Mouse (Mus musculus) cerebellum, postnatal 14 days (tissue): ENCODE measurements at regions not wholly inside any gene's neighbourhood (a gene's known extent, or its start where the extent isn't known, plus 50 kb on each side); places are given as distances from the start of the nearest gene placed in this dataset.
"Not testable (repeated sequence)": the region's sequence is repeated elsewhere in the genome, so short reads cannot be mapped to it uniquely, and the experiment has no call there.

ENCODE experiments used
- DNase-seq, 2 experiments: peaks; one replicate each; pipeline ENCODE4 v3.0.0; 2021; ENCODE audit warnings: mixed read lengths in 2 of 2

DNA sequence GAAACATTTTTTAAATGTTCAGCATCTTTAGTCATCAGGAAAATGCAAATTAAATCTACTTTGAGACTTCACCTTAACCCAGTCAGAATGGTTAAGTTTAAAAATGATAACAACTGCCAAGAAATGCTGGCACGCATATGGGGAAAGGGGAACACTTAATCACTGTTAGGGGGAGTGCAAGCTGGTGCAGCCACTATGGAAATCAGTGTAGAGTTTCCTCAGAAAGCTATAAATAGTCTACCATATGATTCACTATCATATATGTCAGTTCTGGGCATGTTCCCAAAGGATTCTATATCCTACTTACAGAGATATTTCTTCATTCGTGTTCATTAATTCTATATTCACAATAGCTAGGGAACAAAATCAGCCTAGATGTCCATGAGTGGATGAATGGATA lies 61.6 kb upstream of the Tra2b start:
- no peak for DNase-seq

DNA sequence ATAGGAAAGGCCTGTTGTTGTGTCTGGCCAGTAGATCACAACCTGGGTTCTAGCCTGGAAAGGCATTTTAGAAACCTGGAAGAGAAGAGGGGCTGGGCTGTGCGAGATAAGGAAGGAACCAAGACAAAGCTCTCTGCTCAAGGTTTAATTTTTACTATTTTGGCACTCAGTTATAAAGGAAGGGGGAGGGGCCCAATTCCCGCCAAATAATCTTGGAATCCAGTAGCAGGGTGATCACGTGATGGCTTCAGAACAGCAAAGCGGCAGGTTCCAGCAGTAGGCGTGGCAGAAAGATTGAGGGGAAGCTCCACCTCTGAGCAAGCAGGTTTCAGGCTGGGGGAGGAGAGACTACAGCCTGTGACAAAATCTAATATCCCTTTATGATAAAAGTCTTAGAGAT lies 59.4 kb upstream of the Tra2b start:
- DNase-seq = not testable (repeated sequence)

DNA sequence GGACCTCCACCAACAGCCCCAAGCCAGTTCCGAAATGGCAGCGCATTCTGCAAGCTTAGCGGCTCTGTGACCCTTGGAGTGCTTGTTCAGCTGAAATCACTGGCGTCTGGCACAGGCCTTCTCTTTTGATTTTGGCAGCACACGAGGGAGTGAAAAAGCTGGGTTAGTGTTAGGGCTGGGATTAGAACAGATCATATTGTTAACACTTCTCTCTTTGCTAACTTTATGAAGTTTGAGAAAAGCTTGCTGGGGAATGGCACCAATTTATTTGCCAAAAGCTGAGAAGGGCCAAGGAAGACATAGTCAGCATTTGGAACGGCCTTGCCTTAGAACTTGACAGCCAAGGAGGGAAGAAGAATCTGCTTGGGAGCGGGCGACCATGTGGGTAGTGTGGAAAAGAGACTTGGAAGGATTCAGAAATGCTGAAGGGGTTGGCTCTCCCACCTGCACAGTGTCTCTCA lies 50.5 kb upstream of the Tra2b start:
- DNase-seq = peak in 1 of 2 experiments; percentile 15
